Mouse (Mus musculus): ENCODE data around the gene 2010005H15Rik. TPM values are rescaled to one million over a fixed set of nuclear protein-coding genes. Genes with fewer than 3 reads are reported as not detected.

The 2010005H15Rik gene
- polyA plus RNA-seq, 1 experiment from 2014 or later, result not detected

Other genes starting within 250 kb of the 2010005H15Rik start
- 61.4 and 64.4 TPM in 2 replicates for gene Kpna1, start 242.7 kb upstream of the 2010005H15Rik start, polyA plus RNA-seq (2016; fragmentation: Nextera tagmentation; extraction: Ambion mirVana)
- gene Wdr5b, start 180.3 kb upstream of the 2010005H15Rik start, polyA plus RNA-seq (2016; fragmentation: Nextera tagmentation; extraction: Ambion mirVana), result 6.2 and 6.3 TPM in 2 replicates
- gene Fam162a, start 149.9 kb upstream of the 2010005H15Rik start, polyA plus RNA-seq (2016; fragmentation: Nextera tagmentation; extraction: Ambion mirVana), result 690 and 731 TPM in 2 replicates
- 86.9 and 89.7 TPM in 2 replicates for gene Ccdc58, start 149.8 kb upstream of the 2010005H15Rik start, polyA plus RNA-seq (2016; fragmentation: Nextera tagmentation; extraction: Ambion mirVana)
- gene Csta1, start 90.2 kb upstream of the 2010005H15Rik start, polyA plus RNA-seq (2016; fragmentation: Nextera tagmentation; extraction: Ambion mirVana), result 0.17 TPM in 1 of 2 replicates, not detected in the other
- not detected in 2 replicates for gene Stfa2l1, start 64.7 kb upstream of the 2010005H15Rik start, polyA plus RNA-seq (2016; fragmentation: Nextera tagmentation; extraction: Ambion mirVana)
- 1.2 TPM in 1 of 2 replicates, not detected in the other for gene Gm5483, start 37.3 kb upstream of the 2010005H15Rik start, polyA plus RNA-seq (2016; fragmentation: Nextera tagmentation; extraction: Ambion mirVana)
- not detected in 2 replicates for gene Gm5416, start 11.1 kb upstream of the 2010005H15Rik start, polyA plus RNA-seq (2016; fragmentation: Nextera tagmentation; extraction: Ambion mirVana)
- gene Stfa1, start 55.5 kb downstream of the 2010005H15Rik start, polyA plus RNA-seq (2016; fragmentation: Nextera tagmentation; extraction: Ambion mirVana), result 2.6 TPM in 1 of 2 replicates, not detected in the other
- gene BC117090, start 112.9 kb downstream of the 2010005H15Rik start, polyA plus RNA-seq (2016; fragmentation: Nextera tagmentation; extraction: Ambion mirVana), result not detected in 2 replicates
- 0.67 and 3.1 TPM in 2 replicates for gene BC100530, start 146.3 kb downstream of the 2010005H15Rik start, polyA plus RNA-seq (2016; fragmentation: Nextera tagmentation; extraction: Ambion mirVana)
- not detected in 2 replicates for gene Stfa2, start 187.0 kb downstream of the 2010005H15Rik start, polyA plus RNA-seq (2016; fragmentation: Nextera tagmentation; extraction: Ambion mirVana)
- gene Stfa3, start 233.9 kb downstream of the 2010005H15Rik start, polyA plus RNA-seq (2016; fragmentation: Nextera tagmentation; extraction: Ambion mirVana), result not detected in 2 replicates

Measured in heart, embryonic 12.5 days (tissue).